Mouse (Mus musculus): Measurements from ENCODE around the gene Bmf.

- TF ChIP-seq CTCF (IDR thresholded peaks at IDR 0.05): no peak
- TF ChIP-seq EP300 (IDR thresholded peaks at IDR 0.05): peak; percentile 49
These were observed 59.0 kb downstream of the Bmf start for GRCm38 (mm10) chr2:118490241-118491091.
